Mouse (Mus musculus): ENCODE data around the gene Sipa1l2. TPM values are rescaled to one million over a fixed set of nuclear protein-coding genes. Genes with fewer than 3 reads are reported as not detected.

Sipa1l2 gene
- polyA plus RNA-seq, 1 experiment from 2014 or later, result 23.3 TPM

- no peak overlapping the region for H3K4me2 ChIP-seq (ENCODE audit: low read depth, low read length, severe bottlenecking)
- no peak overlapping the region for H3K27ac ChIP-seq (ENCODE audit: low read depth, low read length)
- 67% methylated on average over 6 of the region's 6 CpGs for WGBS
- H3K4me1 ChIP-seq (replicated peaks; ENCODE audit: control insufficient read depth, insufficient read depth, low read length), result peaks cover 11% of the 10 kb centered on the region
- no peaks in the 10 kb centered on the region for H3K27me3 ChIP-seq (ENCODE audit: control insufficient read depth, insufficient read depth, low read length)
- H3K36me3 ChIP-seq (ENCODE audit: control insufficient read depth, insufficient read depth, low read length), result no peaks in the 10 kb centered on the region
- H3K4me3 ChIP-seq (ENCODE audit: low read depth, low read length), result no peak overlapping the region
- H3K9me3 ChIP-seq (ENCODE audit: control insufficient read depth, low read length), result no peaks in the 10 kb centered on the region
- no peak for ATAC-seq (replicated peaks; ENCODE audit: low FRiP score)
- no peak overlapping the region for H3K9ac ChIP-seq (ENCODE audit: low read length)
- DNase-seq (ENCODE audit: low spot score), result no peak
Observed at GRCm38 (mm10) chr8:125516115-125516905, 53.3 kb downstream of the Sipa1l2 start.

DNA sequence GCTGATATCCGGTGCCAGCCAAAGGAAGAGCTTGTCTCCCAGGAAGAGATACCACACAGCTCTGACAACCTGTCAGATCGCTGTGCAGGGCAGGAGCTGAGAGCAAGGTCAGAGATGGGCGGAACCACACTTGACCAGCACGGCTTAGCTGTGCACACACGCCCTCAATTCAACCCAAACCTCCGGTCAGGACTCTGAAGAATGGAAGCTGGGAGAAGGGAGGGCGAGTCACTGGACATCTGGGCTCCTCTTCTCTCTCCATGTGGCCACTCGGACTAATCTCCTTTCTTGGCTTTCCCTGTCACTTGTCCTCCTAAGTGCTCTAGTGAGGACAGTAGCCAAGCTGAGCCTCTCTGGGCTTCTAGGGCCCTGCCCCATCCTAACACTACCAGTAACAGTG lies 53.9 kb downstream of the Sipa1l2 start:
- Histone ChIP-seq H3K4me3 (ENCODE audit: low read depth, low read length) (no peak overlapping the region), H3K27me3 (ENCODE audit: control insufficient read depth, insufficient read depth, low read length) (no peaks in the 10 kb centered on the region), H3K36me3 (ENCODE audit: control insufficient read depth, insufficient read depth, low read length) (no peaks in the 10 kb centered on the region), H3K4me2 (ENCODE audit: low read depth, low read length, severe bottlenecking) (no peak overlapping the region), H3K4me1 (replicated peaks; ENCODE audit: control insufficient read depth, insufficient read depth, low read length) (peaks cover 11% of the 10 kb centered on the region), H3K9me3 (ENCODE audit: control insufficient read depth, low read length) (no peaks in the 10 kb centered on the region), H3K27ac (ENCODE audit: low read depth, low read length) (no peak overlapping the region), H3K9ac (ENCODE audit: low read length) (no peak overlapping the region)
- WGBS, result 54% methylated on average over 8 of the region's 8 CpGs
- ATAC-seq (replicated peaks; ENCODE audit: low FRiP score), result no peak
- DNase-seq (ENCODE audit: low spot score), result no peak

DNA sequence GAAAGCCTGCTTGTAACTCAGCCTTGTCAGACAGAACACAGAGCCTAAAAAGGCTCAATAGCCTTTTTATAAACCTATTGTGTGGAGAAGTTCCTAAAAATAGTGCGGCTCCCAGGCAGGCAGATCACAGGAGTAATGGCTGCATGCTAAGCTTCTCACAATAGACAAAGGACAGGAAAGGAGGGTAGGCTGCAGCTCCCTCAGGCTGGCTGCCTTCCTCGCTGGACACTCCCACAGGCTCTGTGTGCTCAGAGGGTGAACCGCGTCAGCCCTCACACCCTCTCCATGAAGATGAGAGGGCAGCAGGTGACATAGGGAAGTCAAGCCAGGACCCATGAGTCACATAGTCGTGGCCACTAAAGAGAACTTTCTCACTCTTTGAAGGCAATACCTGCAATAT lies 55.7 kb downstream of the Sipa1l2 start:
- ATAC-seq (replicated peaks; ENCODE audit: low FRiP score) (peak; percentile 67; the same call in 1 of the 2 replicates), DNase-seq (ENCODE audit: low spot score) (peak; percentile 61)
- Histone ChIP-seq H3K27ac (ENCODE audit: low read depth, low read length) (peak overlapping the region; percentile 68), H3K4me2 (ENCODE audit: low read depth, low read length, severe bottlenecking) (no peak overlapping the region; the same call in 1 of the 2 replicates), H3K9ac (ENCODE audit: low read length) (peak overlapping the region; percentile 43), H3K4me1 (replicated peaks; ENCODE audit: control insufficient read depth, insufficient read depth, low read length) (peaks cover 22% of the 10 kb centered on the region), H3K36me3 (ENCODE audit: control insufficient read depth, insufficient read depth, low read length) (no peaks in the 10 kb centered on the region), H3K27me3 (ENCODE audit: control insufficient read depth, insufficient read depth, low read length) (no peaks in the 10 kb centered on the region), H3K4me3 (ENCODE audit: low read depth, low read length) (no peak overlapping the region), H3K9me3 (ENCODE audit: control insufficient read depth, low read length) (no peaks in the 10 kb centered on the region)
- WGBS, result 12% methylated on average over 5 of the region's 5 CpGs

GRCm38 (mm10) chr8:125513242-125513866 lies 56.3 kb downstream of the Sipa1l2 start:
- no peak overlapping the region for H3K4me3 ChIP-seq (ENCODE audit: low read depth, low read length)
- 64% methylated on average over 5 of the region's 5 CpGs for WGBS
- no peaks in the 10 kb centered on the region for H3K9me3 ChIP-seq (ENCODE audit: control insufficient read depth, low read length)
- H3K9ac ChIP-seq (ENCODE audit: low read length), result peak overlapping the region; percentile 43
- peaks cover 22% of the 10 kb centered on the region for H3K4me1 ChIP-seq (replicated peaks; ENCODE audit: control insufficient read depth, insufficient read depth, low read length)
- ATAC-seq (replicated peaks; ENCODE audit: low FRiP score) (no peak), DNase-seq (ENCODE audit: low spot score) (no peak)
- no peak overlapping the region; the same call in 1 of the 2 replicates for H3K4me2 ChIP-seq (ENCODE audit: low read depth, low read length, severe bottlenecking)
- H3K27ac ChIP-seq (ENCODE audit: low read depth, low read length), result peak overlapping the region; percentile 68
- no peaks in the 10 kb centered on the region for H3K27me3 ChIP-seq (ENCODE audit: control insufficient read depth, insufficient read depth, low read length)
- no peaks in the 10 kb centered on the region for H3K36me3 ChIP-seq (ENCODE audit: control insufficient read depth, insufficient read depth, low read length)

- Histone ChIP-seq H3K4me3 (ENCODE audit: low read depth, low read length) (no peak overlapping the region), H3K36me3 (ENCODE audit: control insufficient read depth, insufficient read depth, low read length) (no peaks in the 10 kb centered on the region), H3K27me3 (ENCODE audit: control insufficient read depth, insufficient read depth, low read length) (no peaks in the 10 kb centered on the region), H3K4me2 (ENCODE audit: low read depth, low read length, severe bottlenecking) (no peak overlapping the region), H3K9ac (ENCODE audit: low read length) (no peak overlapping the region), H3K27ac (ENCODE audit: low read depth, low read length) (no peak overlapping the region), H3K9me3 (ENCODE audit: control insufficient read depth, low read length) (no peaks in the 10 kb centered on the region), H3K4me1 (replicated peaks; ENCODE audit: control insufficient read depth, insufficient read depth, low read length) (peaks cover 22% of the 10 kb centered on the region)
- DNase-seq (ENCODE audit: low spot score) (no peak), ATAC-seq (replicated peaks; ENCODE audit: low FRiP score) (no peak)
- WGBS, result 84% methylated on average over 1 of the region's 1 CpGs
Observed at GRCm38 (mm10) chr8:125512561-125512960, 57.0 kb downstream of the Sipa1l2 start.

GRCm38 (mm10) chr8:125510861-125511668 lies 58.5 kb downstream of the Sipa1l2 start:
- H3K4me2 ChIP-seq (ENCODE audit: low read depth, low read length, severe bottlenecking), result no peak overlapping the region
- no peaks in the 10 kb centered on the region for H3K9me3 ChIP-seq (ENCODE audit: control insufficient read depth, low read length)
- no peak overlapping the region for H3K9ac ChIP-seq (ENCODE audit: low read length)
- H3K27me3 ChIP-seq (ENCODE audit: control insufficient read depth, insufficient read depth, low read length), result no peaks in the 10 kb centered on the region
- ATAC-seq (replicated peaks; ENCODE audit: low FRiP score), result no peak
- 73% methylated on average over 14 of the region's 14 CpGs for WGBS
- H3K4me3 ChIP-seq (ENCODE audit: low read depth, low read length), result no peak overlapping the region
- H3K36me3 ChIP-seq (ENCODE audit: control insufficient read depth, insufficient read depth, low read length), result no peaks in the 10 kb centered on the region
- peaks cover 28% of the 10 kb centered on the region for H3K4me1 ChIP-seq (replicated peaks; ENCODE audit: control insufficient read depth, insufficient read depth, low read length)
- DNase-seq (ENCODE audit: low spot score), result no peak
- H3K27ac ChIP-seq (ENCODE audit: low read depth, low read length), result no peak overlapping the region

DNA sequence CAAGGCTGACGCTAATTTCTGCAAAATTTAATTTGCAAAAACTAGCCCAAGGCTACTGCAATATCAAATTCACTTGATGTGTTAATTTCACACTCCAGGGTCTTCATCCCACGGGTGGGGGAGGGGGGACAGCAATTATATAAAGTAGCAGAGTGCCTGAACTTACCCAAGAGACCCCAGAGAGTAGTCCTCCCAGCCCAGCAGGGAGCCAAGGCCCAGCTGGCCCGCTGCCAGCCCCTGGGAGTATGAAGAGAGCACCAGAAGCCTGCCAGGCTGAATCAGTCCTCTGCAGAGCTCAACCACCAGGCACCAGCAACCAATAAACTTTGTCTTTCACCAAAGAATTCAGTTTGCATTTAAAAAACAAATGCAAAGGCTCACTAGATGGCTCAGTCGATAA lies 59.8 kb downstream of the Sipa1l2 start:
- Histone ChIP-seq H3K4me3 (ENCODE audit: low read depth, low read length) (no peak overlapping the region), H3K9me3 (ENCODE audit: control insufficient read depth, low read length) (no peaks in the 10 kb centered on the region), H3K4me2 (ENCODE audit: low read depth, low read length, severe bottlenecking) (no peak overlapping the region), H3K9ac (ENCODE audit: low read length) (no peak overlapping the region), H3K36me3 (ENCODE audit: control insufficient read depth, insufficient read depth, low read length) (no peaks in the 10 kb centered on the region), H3K27me3 (ENCODE audit: control insufficient read depth, insufficient read depth, low read length) (no peaks in the 10 kb centered on the region), H3K27ac (ENCODE audit: low read depth, low read length) (no peak overlapping the region; the same call in 1 of the 2 replicates), H3K4me1 (replicated peaks; ENCODE audit: control insufficient read depth, insufficient read depth, low read length) (peaks cover 32% of the 10 kb centered on the region)
- DNase-seq (ENCODE audit: low spot score) (peak; percentile 66), ATAC-seq (replicated peaks; ENCODE audit: low FRiP score) (peak; percentile 56)
- WGBS, result 27% methylated on average over 4 of the region's 4 CpGs

DNA sequence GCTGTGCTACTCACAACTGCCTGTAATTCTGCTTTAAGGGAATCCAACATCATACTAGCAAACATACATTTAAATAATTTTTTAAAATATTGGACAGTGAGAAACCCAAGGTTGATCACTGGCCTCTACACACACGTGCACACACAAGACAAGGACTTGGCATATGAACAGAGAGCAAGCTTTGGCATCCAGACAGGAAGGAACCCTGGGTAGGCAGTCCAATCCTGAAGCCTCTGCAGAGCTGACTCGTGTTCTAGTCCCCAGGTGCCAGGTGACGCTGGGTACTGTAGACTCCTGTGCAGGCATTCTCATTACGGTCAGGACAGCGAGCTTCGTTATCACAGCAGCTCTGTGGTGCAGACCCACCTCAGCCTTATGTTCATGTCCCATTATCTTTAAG lies 60.4 kb downstream of the Sipa1l2 start:
- Histone ChIP-seq H3K4me3 (ENCODE audit: low read depth, low read length) (no peak overlapping the region), H3K4me2 (ENCODE audit: low read depth, low read length, severe bottlenecking) (no peak overlapping the region), H3K36me3 (ENCODE audit: control insufficient read depth, insufficient read depth, low read length) (no peaks in the 10 kb centered on the region), H3K4me1 (replicated peaks; ENCODE audit: control insufficient read depth, insufficient read depth, low read length) (peaks cover 32% of the 10 kb centered on the region), H3K9ac (ENCODE audit: low read length) (no peak overlapping the region), H3K27me3 (ENCODE audit: control insufficient read depth, insufficient read depth, low read length) (no peaks in the 10 kb centered on the region), H3K9me3 (ENCODE audit: control insufficient read depth, low read length) (no peaks in the 10 kb centered on the region), H3K27ac (ENCODE audit: low read depth, low read length) (no peak overlapping the region; the same call in 1 of the 2 replicates)
- no peak for DNase-seq (ENCODE audit: low spot score)
- WGBS, result 79% methylated on average over 6 of the region's 6 CpGs
- no peak for ATAC-seq (replicated peaks; ENCODE audit: low FRiP score)

Measured in forebrain, embryonic 11.5 days (tissue).